ENCODE assay signal across 8 mouse cellular contexts in genomic region chr5:111509014-111509561, GRCm38 (mm10).
DNase-seq lines count a peak whose midpoint lies in the region; ATAC-seq and TF ChIP-seq lines count a peak whose summit lies in the region.

No protein-coding gene starts in this region.

- peak overlapping the region; percentile 26; the same call in 1 of the 2 replicates for H3K9ac ChIP-seq in intestine, postnatal 0 days (ENCODE audit: low read depth, low read length)
- H3K9ac ChIP-seq in neural tube, embryonic 15.5 days (replicated peaks): no peak overlapping the region

- H3K27me3 ChIP-seq in intestine, postnatal 0 days (replicated peaks; ENCODE audit: control insufficient read depth, insufficient read depth, low read length): 0 out of 2 replicates have a peak, but pooled peaks cover 4% of the 10 kb centered on the region
- peaks cover 27% of the 10 kb centered on the region for H3K27me3 ChIP-seq in neural tube, embryonic 15.5 days (replicated peaks)

- DNase-seq in urinary bladder, postnatal 14 days (ENCODE audit: low spot score): peak; percentile 26
- DNase-seq in urinary bladder, adult 2 months (ENCODE audit: low spot score): no peak
- peak; percentile 45 for DNase-seq in forelimb bud, embryonic 11.5 days (ENCODE audit: low read depth, low spot score)
- peak; percentile 37 for DNase-seq in lung, adult 2 months
- no peak for DNase-seq in urinary bladder, postnatal 25 days (ENCODE audit: low spot score)

- no peak for TF ChIP-seq CTCF in intestine, postnatal 0 days (IDR thresholded peaks at IDR 0.05; ENCODE audit: low read depth)
- TF ChIP-seq CTCF in lung, adult 2 months (IDR thresholded peaks at IDR 0.05; ENCODE audit: insufficient read depth, low read length): no peak

- H3K4me1 ChIP-seq in intestine, postnatal 0 days (replicated peaks; ENCODE audit: control insufficient read depth, insufficient read depth, low read length): 0 out of 2 replicates have a peak, but pooled peaks cover 4% of the 10 kb centered on the region
- peaks cover 12% of the 10 kb centered on the region for H3K4me1 ChIP-seq in lung, adult 2 months (ENCODE audit: control insufficient read depth, insufficient read depth, low read length)
- H3K4me1 ChIP-seq in neural tube, embryonic 15.5 days: peaks cover 42% of the 10 kb centered on the region

- no peaks in the 10 kb centered on the region for H3K9me3 ChIP-seq in intestine, postnatal 0 days (ENCODE audit: control insufficient read depth)
- no peaks in the 10 kb centered on the region for H3K9me3 ChIP-seq in neural tube, embryonic 15.5 days (replicated peaks)

- 4% methylated on average over 19 of the region's 21 CpGs for WGBS in intestine, postnatal 0 days
- WGBS in lung, adult 2 months: 5% methylated on average over 21 of the region's 21 CpGs
- WGBS in neural tube, embryonic 15.5 days: 2% methylated on average over 21 of the region's 21 CpGs

- H3K4me2 ChIP-seq in intestine, postnatal 0 days (replicated peaks; ENCODE audit: low read depth): peak overlapping the region; percentile 61
- H3K4me2 ChIP-seq in neural tube, embryonic 15.5 days: peak overlapping the region; percentile 32

- H3K27ac ChIP-seq in intestine, postnatal 0 days (ENCODE audit: low read depth, low read length): no peak overlapping the region
- no peak overlapping the region for H3K27ac ChIP-seq in neural tube, embryonic 15.5 days (replicated peaks)

- peak; percentile 65 for ATAC-seq in intestine, postnatal 0 days
- no peak for ATAC-seq in neural tube, embryonic 15.5 days (ENCODE audit: low FRiP score)
- no peak for ATAC-seq in frontal cortex, adult (ENCODE audit: low TSS enrichment)

- H3K4me3 ChIP-seq in intestine, postnatal 0 days (ENCODE audit: low read depth, low read length): peak overlapping the region; percentile 20
- H3K4me3 ChIP-seq in lung, adult 2 months (replicated peaks; ENCODE audit: extremely low read depth, low read depth, low read length): peak overlapping the region; percentile 43
- peak overlapping the region; percentile 5; the same call in 1 of the 2 replicates for H3K4me3 ChIP-seq in neural tube, embryonic 15.5 days (replicated peaks)

- H3K36me3 ChIP-seq in intestine, postnatal 0 days (ENCODE audit: control insufficient read depth, insufficient read depth): no peaks in the 10 kb centered on the region
- no peaks in the 10 kb centered on the region for H3K36me3 ChIP-seq in neural tube, embryonic 15.5 days

- TF ChIP-seq POLR2A in lung, adult 2 months (IDR thresholded peaks at IDR 0.05; ENCODE audit: borderline replicate concordance, extremely low read depth, low read depth, low read length): no peak

Comparison
In these comparisons a context has a peak if more than half of its experiments do, and no peak if none do; other contexts are left out.
1. DNase-seq: peak in urinary bladder, postnatal 14 days (single experiment), forelimb bud, embryonic 11.5 days (single experiment) and lung, adult 2 months (single experiment); none in urinary bladder, adult 2 months (single experiment) and urinary bladder, postnatal 25 days (single experiment).
2. Peak in every context shown above with its lines, with median percentiles within 50 percentile points of each other: H3K4me3 ChIP-seq.